Mouse (Mus musculus) heart, embryonic 13.5 days (tissue): ENCODE results near the gene Ren1. TPM values are rescaled to one million over a fixed set of nuclear protein-coding genes. Genes with fewer than 3 reads are reported as not detected.

ENCODE experiments used
- ATAC-seq: fragments of 200-750 bp; cut with Nextera tagmentation; 2 replicates; pipeline ENCODE4 v1.8.0; 2017; ENCODE audit warnings: moderate TSS enrichment; ENCODE audit not compliant: insufficient number of reproducible peaks, low FRiP score, low TSS enrichment; ENCODE audit errors: extremely low read depth
- H3K27ac ChIP-seq: fragments of 300-500 bp; sonication (generic); replicated peaks from 2 replicates; pipeline ENCODE4 v1.5.1; 2015; ENCODE audit warnings: moderate library complexity, mild to moderate bottlenecking, inconsistent platforms
- H3K27me3 ChIP-seq: fragments of 300-500 bp; sonication (generic); replicated peaks from 2 replicates; pipeline ENCODE4 v1.6.1; 2015; ENCODE audit warnings: mild to moderate bottlenecking, inconsistent platforms
- H3K36me3 ChIP-seq: fragments of 300-500 bp; sonication (generic); 2 replicates; pipeline ENCODE4 v1.6.1; 2015; ENCODE audit warnings: mild to moderate bottlenecking, inconsistent platforms
- H3K4me1 ChIP-seq: fragments of 300-500 bp; sonication (generic); 2 replicates; pipeline ENCODE4 v1.6.1; 2015; ENCODE audit warnings: inconsistent platforms
- H3K4me2 ChIP-seq: fragments of 300-500 bp; sonication (generic); 2 replicates; pipeline ENCODE4 v1.6.1; 2015; ENCODE audit warnings: inconsistent platforms, mild to moderate bottlenecking, moderate library complexity
- H3K4me3 ChIP-seq: fragments of 300-500 bp; sonication (generic); 2 replicates; pipeline ENCODE4 v1.5.1; 2015; ENCODE audit warnings: moderate library complexity, mild to moderate bottlenecking, inconsistent platforms
- H3K9ac ChIP-seq: fragments of 300-500 bp; sonication (generic); 2 replicates; pipeline ENCODE4 v1.6.1; 2015; ENCODE audit warnings: inconsistent platforms, mild to moderate bottlenecking, moderate library complexity
- H3K9me3 ChIP-seq: fragments of 300-500 bp; sonication (generic); 2 replicates; pipeline ENCODE4 v1.6.1; 2016; ENCODE audit warnings: inconsistent platforms
- WGBS: fragments of 180-500 bp; shearing (Covaris S2); methylation state at CpG from one replicate; pipeline ENCODE4 v1.1.7; 2015; ENCODE audit warnings: mixed read lengths; 5-methylcytosine and 5-hydroxymethylcytosine counted together
- polyA plus RNA-seq: library from polyadenylated mRNA; unstranded; fragments of >200 nt; fragmentation: Nextera tagmentation; extraction: Ambion mirVana; gene quantifications from 2 replicates; pipeline ENCODE4 v1.2.1, GENCODE M21; 2015

The Ren1 gene
- polyA plus RNA-seq, 1 experiment from 2014 or later: 0.39 TPM

GRCm38 (mm10) chr1:133394702-133395101, 44.4 kb downstream of the Ren1 start:
- no peak overlapping the region for H3K4me3 ChIP-seq
- no peak overlapping the region for H3K9ac ChIP-seq
- ATAC-seq: no peak
- no peaks in the 10 kb centered on the region for H3K9me3 ChIP-seq
- no peak overlapping the region for H3K27ac ChIP-seq
- H3K27me3 ChIP-seq: no peaks in the 10 kb centered on the region
- peaks cover 20% of the 10 kb centered on the region for H3K4me1 ChIP-seq
- WGBS: 65% methylated on average over 4 of the region's 4 CpGs
- no peak overlapping the region for H3K4me2 ChIP-seq
- H3K36me3 ChIP-seq: peaks cover 30% of the 10 kb centered on the region

GRCm38 (mm10) chr1:133396693-133397092, 46.4 kb downstream of the Ren1 start:
- Histone ChIP-seq H3K27me3 (no peaks in the 10 kb centered on the region), H3K4me3 (no peak overlapping the region), H3K27ac (0 out of 2 replicates have a peak overlapping the region, but pooled peaks have one; percentile 86), H3K36me3 (peaks cover 13% of the 10 kb centered on the region), H3K9ac (no peak overlapping the region), H3K4me1 (peaks cover 29% of the 10 kb centered on the region), H3K4me2 (no peak overlapping the region), H3K9me3 (no peaks in the 10 kb centered on the region)
- ATAC-seq: no peak
- WGBS: 79% methylated on average over 5 of the region's 5 CpGs

- Histone ChIP-seq H3K36me3 (peaks cover 9% of the 10 kb centered on the region), H3K27ac (peak overlapping the region; percentile 86), H3K4me1 (peaks cover 29% of the 10 kb centered on the region), H3K4me2 (peak overlapping the region; percentile 24; the same call in 1 of the 2 replicates), H3K9me3 (no peaks in the 10 kb centered on the region), H3K9ac (peak overlapping the region; percentile 21; the same call in 1 of the 2 replicates), H3K4me3 (no peak overlapping the region), H3K27me3 (no peaks in the 10 kb centered on the region)
- 68% methylated on average over 5 of the region's 5 CpGs for WGBS
- ATAC-seq: no peak
Measured at GRCm38 (mm10) chr1:133397094-133397482, 46.8 kb downstream of the Ren1 start.

- Histone ChIP-seq H3K4me1 (peaks cover 29% of the 10 kb centered on the region), H3K27ac (peak overlapping the region; percentile 86), H3K9ac (peak overlapping the region; percentile 21; the same call in 1 of the 2 replicates), H3K4me3 (no peak overlapping the region), H3K36me3 (peaks cover 4% of the 10 kb centered on the region), H3K4me2 (peak overlapping the region; percentile 24; the same call in 1 of the 2 replicates), H3K27me3 (no peaks in the 10 kb centered on the region), H3K9me3 (no peaks in the 10 kb centered on the region)
- no peak; the same call in 1 of the 2 replicates for ATAC-seq
- WGBS: 25% methylated on average over 17 of the region's 17 CpGs
Measured at GRCm38 (mm10) chr1:133397483-133398237, 47.4 kb downstream of the Ren1 start.

- WGBS: 65% methylated on average over 13 of the region's 13 CpGs
- H3K36me3 ChIP-seq: no peaks in the 10 kb centered on the region
- H3K9me3 ChIP-seq: no peaks in the 10 kb centered on the region
- peaks cover 29% of the 10 kb centered on the region for H3K4me1 ChIP-seq
- H3K27me3 ChIP-seq: no peaks in the 10 kb centered on the region
- H3K9ac ChIP-seq: peak overlapping the region; percentile 11; the same call in 1 of the 2 replicates
- H3K4me3 ChIP-seq: no peak overlapping the region
- H3K27ac ChIP-seq: 0 out of 2 replicates have a peak overlapping the region, but pooled peaks have one; percentile 20
- no peak for ATAC-seq
- no peak overlapping the region for H3K4me2 ChIP-seq
Measured at GRCm38 (mm10) chr1:133400014-133400725, 49.9 kb downstream of the Ren1 start.

- ATAC-seq: no peak
- WGBS: 65% methylated on average over 4 of the region's 4 CpGs
- H3K4me3 ChIP-seq: no peak overlapping the region
- H3K4me1 ChIP-seq: peaks cover 17% of the 10 kb centered on the region
- H3K9me3 ChIP-seq: no peaks in the 10 kb centered on the region
- no peak overlapping the region for H3K4me2 ChIP-seq
- 0 out of 2 replicates have a peak, but pooled peaks cover 3% of the 10 kb centered on the region for H3K36me3 ChIP-seq
- no peak overlapping the region for H3K9ac ChIP-seq
- no peaks in the 10 kb centered on the region for H3K27me3 ChIP-seq
- no peak overlapping the region for H3K27ac ChIP-seq
Measured at GRCm38 (mm10) chr1:133404005-133404404, 53.7 kb downstream of the Ren1 start.

GRCm38 (mm10) chr1:133406614-133407013, 56.3 kb downstream of the Ren1 start:
- Histone ChIP-seq H3K9me3 (no peaks in the 10 kb centered on the region), H3K4me3 (no peak overlapping the region), H3K4me2 (no peak overlapping the region), H3K4me1 (peaks cover 9% of the 10 kb centered on the region), H3K27ac (no peak overlapping the region), H3K36me3 (0 out of 2 replicates have a peak, but pooled peaks cover 3% of the 10 kb centered on the region), H3K9ac (no peak overlapping the region), H3K27me3 (no peaks in the 10 kb centered on the region)
- WGBS: 59% methylated on average over 7 of the region's 7 CpGs
- no peak for ATAC-seq

GRCm38 (mm10) chr1:133407436-133407835, 57.1 kb downstream of the Ren1 start:
- Histone ChIP-seq H3K4me3 (no peak overlapping the region), H3K4me2 (no peak overlapping the region), H3K4me1 (peaks cover 9% of the 10 kb centered on the region), H3K36me3 (0 out of 2 replicates have a peak, but pooled peaks cover 3% of the 10 kb centered on the region), H3K27ac (no peak overlapping the region), H3K9me3 (no peaks in the 10 kb centered on the region), H3K9ac (no peak overlapping the region), H3K27me3 (no peaks in the 10 kb centered on the region)
- no peak for ATAC-seq
- WGBS: 61% methylated on average over 6 of the region's 6 CpGs

- Histone ChIP-seq H3K36me3 (0 out of 2 replicates have a peak, but pooled peaks cover 3% of the 10 kb centered on the region), H3K27me3 (no peaks in the 10 kb centered on the region), H3K4me2 (no peak overlapping the region), H3K9me3 (no peaks in the 10 kb centered on the region), H3K9ac (no peak overlapping the region), H3K4me1 (peaks cover 15% of the 10 kb centered on the region), H3K27ac (0 out of 2 replicates have a peak overlapping the region, but pooled peaks have one; percentile 3), H3K4me3 (no peak overlapping the region)
- no peak for ATAC-seq
- WGBS: 65% methylated on average over 9 of the region's 9 CpGs
Measured at GRCm38 (mm10) chr1:133408321-133408720, 58.0 kb downstream of the Ren1 start.

- H3K36me3 ChIP-seq: 0 out of 2 replicates have a peak, but pooled peaks cover 3% of the 10 kb centered on the region
- no peak overlapping the region for H3K9ac ChIP-seq
- H3K9me3 ChIP-seq: no peaks in the 10 kb centered on the region
- ATAC-seq: no peak
- peaks cover 15% of the 10 kb centered on the region for H3K4me1 ChIP-seq
- 33% methylated on average over 6 of the region's 6 CpGs for WGBS
- no peak overlapping the region for H3K4me2 ChIP-seq
- H3K27me3 ChIP-seq: no peaks in the 10 kb centered on the region
- H3K27ac ChIP-seq: no peak overlapping the region
- H3K4me3 ChIP-seq: no peak overlapping the region
Measured at GRCm38 (mm10) chr1:133408880-133409516, 58.7 kb downstream of the Ren1 start.

- 73% methylated on average over 9 of the region's 9 CpGs for WGBS
- Histone ChIP-seq H3K27ac (no peak overlapping the region), H3K9ac (no peak overlapping the region), H3K9me3 (no peaks in the 10 kb centered on the region), H3K4me2 (no peak overlapping the region), H3K36me3 (0 out of 2 replicates have a peak, but pooled peaks cover 3% of the 10 kb centered on the region), H3K4me3 (no peak overlapping the region), H3K27me3 (no peaks in the 10 kb centered on the region), H3K4me1 (peaks cover 15% of the 10 kb centered on the region)
- no peak for ATAC-seq
Measured at GRCm38 (mm10) chr1:133409786-133410185, 59.5 kb downstream of the Ren1 start.
